Mouse (Mus musculus) activated CD4-positive, CD25-positive, alpha-beta regulatory T cell, adult 9 weeks (primary cell): Measurements from ENCODE around the gene Mmp15. TPM values are rescaled to one million over a fixed set of nuclear protein-coding genes. Genes with fewer than 3 reads are reported as not detected.

Experiments
- polyA plus RNA-seq: library from polyadenylated mRNA; unstranded; fragments of 100-300 nt; shearing (Covaris generic); gene quantifications from one replicate; pipeline ENCODE4 v1.2.1, GENCODE M21; 2017

Gene Mmp15
- 1.2 TPM for polyA plus RNA-seq

DNA sequence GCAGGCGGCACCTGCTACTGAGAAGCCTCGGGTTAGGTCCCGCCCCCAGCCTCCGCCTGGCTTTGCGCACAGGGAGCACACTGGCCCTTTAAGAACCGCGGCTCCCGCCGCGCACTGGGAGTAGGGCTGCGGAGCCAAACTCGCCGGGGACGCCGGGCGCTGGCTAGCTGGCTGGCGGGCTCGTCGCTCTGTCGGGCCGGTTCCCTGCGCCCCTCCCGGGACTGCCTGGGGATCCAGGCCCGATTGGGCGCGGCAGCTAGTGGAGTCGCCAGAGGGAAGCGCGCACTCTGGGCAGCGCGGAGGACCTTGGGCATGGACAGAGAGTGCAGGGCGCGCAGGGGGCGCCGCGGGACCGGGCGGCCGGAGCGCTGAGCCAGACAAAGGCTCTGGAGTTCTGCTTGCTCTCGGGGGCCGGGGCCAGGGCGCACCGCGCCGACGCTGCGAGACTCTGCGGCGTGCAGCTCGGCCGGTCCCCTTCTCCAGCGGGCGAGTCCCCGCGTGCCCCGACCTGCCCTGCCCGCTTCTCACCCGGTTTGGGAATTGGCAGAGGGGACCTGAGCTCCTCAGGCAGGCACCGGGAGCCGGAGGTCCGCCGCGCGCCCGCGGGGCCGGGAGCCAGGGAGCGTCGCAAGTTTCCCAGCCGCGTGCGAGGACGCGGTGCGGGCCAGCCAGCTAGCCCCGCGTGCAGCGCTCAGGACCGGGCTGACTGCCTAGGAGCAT is at the start of gene Mmp15:
Mmp15 (plus strand) TSS at position 118 of the 720 bp plus-strand sequence.

DNA sequence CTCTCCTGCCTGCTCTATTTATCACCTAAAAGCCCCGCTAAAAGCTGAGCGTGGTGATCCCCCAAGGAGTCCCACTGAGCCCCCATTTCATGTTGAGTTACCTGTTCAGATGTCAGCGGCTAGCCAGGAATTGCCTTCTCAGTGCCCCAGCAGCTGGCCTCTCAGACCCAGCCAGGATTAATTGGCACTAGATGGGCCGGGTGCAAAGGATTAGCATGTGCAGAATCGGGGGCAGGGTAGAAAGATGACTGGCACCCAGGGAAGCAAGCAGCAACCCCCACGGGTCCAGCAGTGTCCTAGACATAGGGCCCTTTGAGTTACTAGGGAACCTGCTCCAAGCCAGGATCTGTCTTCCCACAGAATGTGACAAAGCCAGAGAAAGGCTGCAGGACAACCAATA is 45.6 kb upstream of the Mmp15 start, which contains the start of gene Cngb1:
Cngb1 (minus strand) TSS at position 155 of the 400 bp plus-strand sequence.

DNA sequence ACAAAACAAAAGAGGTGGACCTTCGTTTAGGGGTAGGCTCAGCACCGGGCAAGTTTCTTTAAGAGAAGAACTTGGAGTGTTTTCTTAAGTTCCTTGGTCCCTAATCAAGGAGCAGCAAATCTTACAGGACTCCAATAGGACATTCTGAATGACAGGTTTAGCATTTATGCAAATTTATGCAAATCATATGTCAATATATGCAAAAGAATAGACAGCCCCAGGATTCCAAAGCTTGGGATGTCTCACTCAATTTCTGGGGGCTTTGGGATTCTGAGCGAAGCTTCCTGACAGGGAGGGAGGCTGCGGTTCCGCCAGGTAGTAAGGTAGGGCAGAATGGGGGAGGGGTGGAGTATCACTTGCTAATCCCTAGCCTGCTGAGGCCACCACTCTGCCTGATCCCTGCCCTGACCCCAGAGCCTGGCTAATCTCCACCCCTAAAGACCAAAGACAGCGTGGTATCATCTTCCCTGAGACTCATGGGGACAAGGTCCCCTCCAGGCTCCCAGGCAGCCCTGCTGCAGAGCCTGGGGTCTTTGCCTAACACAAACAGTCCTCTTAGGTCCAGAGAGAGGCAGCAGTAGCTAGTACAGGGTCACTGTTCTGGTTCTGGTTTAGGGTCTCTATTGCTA is 41.6 kb upstream of the Mmp15 start, which contains the start of gene Tepp:
Tepp (plus strand) TSS at position 225 of the 629 bp plus-strand sequence.

DNA sequence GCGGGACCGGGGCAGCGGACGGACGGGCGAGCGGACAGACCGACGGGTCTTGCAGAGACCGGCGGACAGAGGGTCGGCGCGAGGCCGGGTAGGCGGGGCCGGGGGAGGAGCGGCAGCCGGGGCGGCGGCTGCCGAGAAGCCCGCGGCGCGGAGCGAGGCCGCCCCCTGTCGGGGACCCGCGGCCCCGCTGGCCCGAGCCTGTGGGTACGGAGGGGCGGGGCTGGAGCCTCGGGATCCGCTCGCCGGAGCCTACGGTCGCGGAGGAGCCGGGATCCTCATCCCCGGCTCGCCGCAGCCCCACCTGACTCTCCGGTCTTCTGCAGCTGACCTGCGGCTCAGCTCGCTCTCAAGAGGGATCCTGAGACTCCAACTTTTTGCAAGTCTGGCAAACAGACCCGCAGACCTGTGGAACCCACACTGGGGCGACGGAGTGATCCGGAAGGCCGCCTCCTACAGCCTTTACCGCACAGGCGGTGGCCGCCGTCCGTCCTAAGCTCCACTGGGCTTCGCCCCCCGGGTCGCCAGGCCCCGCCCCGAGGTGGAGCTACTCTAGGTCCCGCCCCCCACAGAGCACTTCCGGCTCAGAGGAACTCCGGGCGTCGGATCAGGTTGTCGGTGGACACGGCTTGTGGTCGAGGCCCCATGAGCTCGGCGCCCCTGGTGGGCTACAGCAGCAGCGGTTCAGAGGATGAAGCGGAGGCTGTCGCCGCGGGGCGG is 20.2 kb upstream of the Mmp15 start, which contains the start of the genes Zfp319 and Usb1:
Zfp319 (minus strand) TSS at position 231 of the 717 bp plus-strand sequence.
Usb1 (plus strand) TSS at position 565 of the 717 bp plus-strand sequence.

Other genes starting within 250 kb of the Mmp15 start
- 0.82 TPM for gene Kifc3, start 149.5 kb upstream of the Mmp15 start, polyA plus RNA-seq
- not detected for gene Cngb1, start 45.7 kb upstream of the Mmp15 start, polyA plus RNA-seq
- gene Tepp, start 41.7 kb upstream of the Mmp15 start, polyA plus RNA-seq = not detected
- 8.7 TPM for gene Zfp319, start 20.3 kb upstream of the Mmp15 start, polyA plus RNA-seq
- gene Usb1, start 20.0 kb upstream of the Mmp15 start, polyA plus RNA-seq = 70.1 TPM
- 35.3 TPM for gene Cfap20, start 82.6 kb downstream of the Mmp15 start, polyA plus RNA-seq
- gene Csnk2a2, start 137.8 kb downstream of the Mmp15 start, polyA plus RNA-seq = 4.2 TPM
- not detected for gene Ccdc113, start 181.8 kb downstream of the Mmp15 start, polyA plus RNA-seq
- gene Prss54, start 224.1 kb downstream of the Mmp15 start, polyA plus RNA-seq = not detected